Comparison of ENCODE assay signal across 24 mouse cellular contexts in the genomic region with DNA sequence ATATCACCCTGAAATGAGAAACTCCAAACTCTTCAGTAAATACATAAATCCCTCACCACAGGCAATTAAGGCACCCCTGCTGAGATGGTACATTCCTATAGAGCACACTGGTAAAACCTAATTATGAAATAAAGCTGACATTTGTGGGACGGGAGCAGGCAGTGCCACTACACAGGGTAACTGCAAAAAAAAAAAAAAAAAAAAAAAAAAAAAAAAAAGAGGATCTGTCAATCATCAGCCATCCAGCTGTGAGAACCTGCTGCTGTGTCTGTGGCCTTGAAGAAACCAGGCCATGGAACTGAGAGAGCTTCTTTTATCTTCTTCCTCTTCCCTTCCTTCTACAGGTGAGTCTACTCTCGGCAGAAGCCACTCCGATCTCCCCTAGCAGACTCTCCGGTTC.
"Had no signal": no experiment of that assay in that cellular context is flagged by ENCODE, and none has a peak within 500 bp of the region (broad histone marks: within the 10 kb centered on the region; RNA-seq: fewer than 3 reads in every experiment).

No protein-coding gene starts in this region.

- H3K4me1 ChIP-seq: heart, embryonic 10.5 days; heart, embryonic 12.5 days; intestine, embryonic 15.5 days; liver, embryonic 13.5 days had no signal

- ATAC-seq: hindbrain, embryonic 16.5 days; inflammation-experienced regulatory T-cells, adult 6 months; intestine, embryonic 15.5 days; intestine, postnatal 0 days had no signal

- H3K4me2 ChIP-seq: heart, embryonic 12.5 days; hindbrain, embryonic 14.5 days; intestine, embryonic 15.5 days; limb, embryonic 12.5 days; liver, embryonic 11.5 days; liver, embryonic 13.5 days had no signal

- H3K4me3 ChIP-seq: gastrocnemius, adult 2 months; heart, embryonic 10.5 days; heart, embryonic 12.5 days; intestine, embryonic 15.5 days; layer of hippocampus, adult 2 months; left cerebral cortex, adult 2 months; limb, embryonic 12.5 days; liver, embryonic 13.5 days had no signal

- H3K9ac ChIP-seq: heart, embryonic 12.5 days; hindbrain, embryonic 14.5 days; intestine, embryonic 15.5 days; limb, embryonic 12.5 days; liver, embryonic 13.5 days had no signal

- H3K27ac ChIP-seq: gastrocnemius, adult 2 months; heart, embryonic 10.5 days; hindbrain, embryonic 14.5 days; intestine, embryonic 15.5 days; layer of hippocampus, adult 2 months; left cerebral cortex, adult 2 months; limb, embryonic 12.5 days; liver, embryonic 13.5 days had no signal

- H3K9me3 ChIP-seq: heart, embryonic 10.5 days; heart, embryonic 12.5 days; intestine, embryonic 15.5 days; limb, embryonic 12.5 days; liver, embryonic 13.5 days had no signal

- DNase-seq: gastrocnemius, adult 2 months; gastrocnemius, postnatal 10 days; gastrocnemius, postnatal 25 days; heart, adult 18-20 months; heart, postnatal 10 days; heart, postnatal 36 days; kidney, adult 18-20 months; kidney, adult 8-10 months; kidney, postnatal 10 days; kidney, postnatal 25 days; kidney, postnatal 4 days; liver; liver, embryonic 13.5 days had no signal

- H3K27me3 ChIP-seq: heart, embryonic 12.5 days; intestine, embryonic 15.5 days; limb, embryonic 12.5 days; liver, embryonic 13.5 days had no signal

- H3K36me3 ChIP-seq: heart, embryonic 10.5 days; heart, embryonic 12.5 days; intestine, embryonic 15.5 days; limb, embryonic 12.5 days; liver, embryonic 13.5 days had no signal
